Mouse (Mus musculus) stomach, embryonic 14.5 days (tissue): ENCODE results near the gene Siglecf. TPM values are rescaled to one million over a fixed set of nuclear protein-coding genes. Genes with fewer than 3 reads are reported as not detected.

Experiments
- ATAC-seq: fragments of 200-750 bp; cut with Nextera tagmentation; 2 replicates; pipeline ENCODE4 v1.8.0; 2017; ENCODE audit warnings: low read depth, moderate TSS enrichment; ENCODE audit not compliant: insufficient number of reproducible peaks, insufficient read depth, low FRiP score
- H3K27ac ChIP-seq: fragments of 300-500 bp; sonication (generic); 2 replicates; pipeline ENCODE4 v1.5.1; 2014; ENCODE audit warnings: mild to moderate bottlenecking, low read length, moderate library complexity, mixed read lengths
- H3K27me3 ChIP-seq: fragments of 300-500 bp; sonication (generic); 2 replicates; pipeline ENCODE4 v1.6.1; 2014; ENCODE audit warnings: low read length, control low read depth, mixed read lengths; ENCODE audit not compliant: control insufficient read depth, insufficient read depth
- H3K36me3 ChIP-seq: fragments of 300-500 bp; sonication (generic); 2 replicates; pipeline ENCODE4 v1.6.1; 2014; ENCODE audit warnings: mild to moderate bottlenecking, control low read depth, low read length, moderate library complexity, mixed read lengths; ENCODE audit not compliant: control insufficient read depth, insufficient read depth
- H3K4me1 ChIP-seq: fragments of 300-500 bp; sonication (generic); 2 replicates; pipeline ENCODE4 v1.6.1; 2014; ENCODE audit warnings: low read length, control low read depth, mixed read lengths; ENCODE audit not compliant: control insufficient read depth, insufficient read depth
- H3K4me2 ChIP-seq: fragments of 300-500 bp; sonication (generic); replicated peaks from 2 replicates; pipeline ENCODE4 v1.6.1; 2014; ENCODE audit warnings: low read depth, low read length, control low read depth
- H3K4me3 ChIP-seq: fragments of 300-500 bp; sonication (generic); 2 replicates; pipeline ENCODE4 v1.5.1; 2014; ENCODE audit warnings: low read depth, low read length, control low read depth
- H3K9ac ChIP-seq: fragments of 300-500 bp; sonication (generic); replicated peaks from 2 replicates; pipeline ENCODE4 v1.6.1; 2014; ENCODE audit warnings: low read depth, mild to moderate bottlenecking, control low read depth, low read length, moderate library complexity, mixed read lengths
- H3K9me3 ChIP-seq: fragments of 300-500 bp; sonication (generic); 2 replicates; pipeline ENCODE4 v1.6.1; 2016; ENCODE audit warnings: low read depth, low read length, control low read depth; ENCODE audit not compliant: control insufficient read depth
- WGBS: fragments of 180-500 bp; shearing (Covaris S2); extraction: QIAGEN DNeasy Blood & Tissue Kit; methylation state at CpG from one replicate; pipeline ENCODE4 v1.1.7; 2014; 5-methylcytosine and 5-hydroxymethylcytosine counted together
- polyA plus RNA-seq: library from polyadenylated mRNA; unstranded; fragments of >200 nt; fragmentation: Nextera tagmentation; extraction: Ambion mirVana; gene quantifications from 2 replicates; pipeline ENCODE4 v1.2.1, GENCODE M21; 2014

Siglecf gene
- polyA plus RNA-seq, 1 experiment from 2014 or later, result not detected

DNA sequence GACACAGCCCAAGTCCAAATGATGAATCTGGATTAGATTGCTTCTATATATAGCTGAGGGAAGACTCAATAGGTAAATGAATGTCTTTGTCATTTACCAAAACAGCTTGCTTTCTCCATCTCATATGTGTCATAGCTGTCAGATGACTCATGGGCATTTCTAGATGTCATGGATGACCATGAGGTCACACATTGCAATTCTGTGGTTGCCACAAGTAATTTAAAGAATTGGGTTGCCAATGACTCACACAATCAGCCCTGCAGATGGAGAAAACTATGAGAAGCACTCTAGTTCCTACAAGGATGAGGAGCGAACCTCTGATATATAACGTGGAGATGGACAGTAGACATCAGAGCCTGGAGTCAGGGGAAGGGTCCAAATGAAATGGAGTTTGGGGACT lies 48.4 kb downstream of the Siglecf start:
- Histone ChIP-seq H3K4me3 (no peak overlapping the region), H3K4me2 (no peak overlapping the region), H3K9ac (no peak overlapping the region), H3K36me3 (no peaks in the 10 kb centered on the region), H3K9me3 (no peaks in the 10 kb centered on the region), H3K27ac (no peak overlapping the region), H3K4me1 (no peaks in the 10 kb centered on the region), H3K27me3 (no peaks in the 10 kb centered on the region)
- WGBS, result 84% methylated on average over 2 of the region's 2 CpGs
- ATAC-seq, result no peak

DNA sequence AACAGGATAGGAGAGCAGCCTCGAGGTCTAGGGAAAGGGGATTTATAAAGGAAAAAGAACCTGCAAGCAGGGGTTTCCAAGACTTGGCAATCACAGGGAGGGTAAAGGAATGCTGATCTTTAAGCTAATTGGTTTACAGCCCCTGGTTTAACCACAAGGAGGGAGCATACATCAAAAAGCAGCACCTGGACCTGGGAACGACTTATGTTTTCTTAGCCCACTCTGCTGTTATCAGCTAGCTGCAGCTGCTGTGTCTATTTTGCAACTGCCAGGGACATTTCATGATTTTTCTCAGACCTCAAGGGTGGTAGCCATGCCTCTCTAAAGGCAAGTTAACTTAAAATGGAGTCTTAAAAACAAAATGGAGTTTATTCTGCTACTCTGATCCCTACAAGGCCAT lies 51.6 kb downstream of the Siglecf start:
- no peaks in the 10 kb centered on the region for H3K4me1 ChIP-seq
- no peaks in the 10 kb centered on the region for H3K27me3 ChIP-seq
- no peak overlapping the region for H3K4me2 ChIP-seq
- no peak for ATAC-seq
- no peaks in the 10 kb centered on the region for H3K9me3 ChIP-seq
- no peak overlapping the region for H3K4me3 ChIP-seq
- H3K36me3 ChIP-seq, result no peaks in the 10 kb centered on the region
- 23% methylated on average over 2 of the region's 2 CpGs for WGBS
- H3K9ac ChIP-seq, result no peak overlapping the region
- H3K27ac ChIP-seq, result no peak overlapping the region

DNA sequence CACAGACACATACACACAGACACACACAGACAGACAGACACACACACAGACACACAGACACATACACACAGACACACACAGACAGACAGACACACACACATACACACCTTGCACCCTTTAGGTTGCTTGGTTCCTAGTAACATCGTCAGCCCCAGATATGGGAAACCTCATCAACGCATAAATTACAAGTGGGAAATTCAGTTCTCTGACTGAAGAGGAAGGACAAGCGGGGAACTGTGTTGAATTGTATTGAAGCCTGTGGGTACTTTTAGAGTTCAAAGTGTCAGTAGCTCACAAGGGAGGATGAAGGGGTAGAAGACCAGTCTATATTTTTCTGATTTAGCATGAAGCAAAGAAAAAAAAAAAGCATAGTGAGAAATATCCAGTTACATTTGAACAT lies 56.4 kb downstream of the Siglecf start:
- Histone ChIP-seq H3K27me3 (no peaks in the 10 kb centered on the region), H3K4me2 (no peak overlapping the region), H3K9me3 (no peaks in the 10 kb centered on the region), H3K9ac (no peak overlapping the region), H3K4me1 (no peaks in the 10 kb centered on the region), H3K36me3 (no peaks in the 10 kb centered on the region), H3K4me3 (no peak overlapping the region), H3K27ac (no peak overlapping the region)
- no peak for ATAC-seq
- WGBS, result 87% methylated on average over 3 of the region's 3 CpGs

DNA sequence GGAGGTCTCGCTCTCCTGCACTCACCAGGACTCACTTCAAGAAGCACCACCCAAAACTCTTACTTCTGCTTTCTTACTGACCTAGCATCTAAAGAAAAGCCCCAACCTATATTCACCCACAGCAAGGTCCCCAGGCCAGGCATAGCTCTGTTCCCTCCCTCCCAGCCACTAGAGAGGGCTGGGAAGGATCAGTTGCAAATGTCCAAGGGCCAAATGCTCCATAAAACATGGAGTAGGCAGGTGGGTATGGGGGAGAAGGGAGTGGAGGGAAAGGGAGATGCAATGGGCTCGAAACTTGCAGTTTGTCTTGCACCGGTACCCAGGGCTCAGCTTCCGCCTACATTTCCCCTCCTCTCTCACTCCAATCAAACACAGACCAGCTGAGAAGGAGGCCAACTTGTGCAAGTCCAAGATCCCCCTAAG lies 57.0 kb downstream of the Siglecf start, which contains the start of gene Siglecg:
Siglecg (plus strand) TSS at position 74 of the 423 bp plus-strand sequence.
- ATAC-seq, result no peak
- Histone ChIP-seq H3K4me2 (no peak within 1 kb of the TSS), H3K4me3 (no peak within 1 kb of the TSS), H3K4me1 (no peaks in the 10 kb centered on the region), H3K36me3 (no peaks in the 10 kb centered on the region), H3K27me3 (no peaks in the 10 kb centered on the region), H3K9me3 (no peaks in the 10 kb centered on the region), H3K9ac (no peak within 1 kb of the TSS), H3K27ac (no peak within 1 kb of the TSS)
- 66% methylated on average over 4 of the region's 4 CpGs for WGBS

- Histone ChIP-seq H3K4me1 (no peaks in the 10 kb centered on the region), H3K9ac (no peak overlapping the region), H3K27me3 (no peaks in the 10 kb centered on the region), H3K4me3 (no peak overlapping the region), H3K27ac (no peak overlapping the region), H3K4me2 (no peak overlapping the region), H3K9me3 (no peaks in the 10 kb centered on the region), H3K36me3 (no peaks in the 10 kb centered on the region)
- WGBS, result 83% methylated on average over 3 of the region's 3 CpGs
- no peak for ATAC-seq
Measured at GRCm38 (mm10) chr7:43409084-43409483, 57.9 kb downstream of the Siglecf start.

Other genes starting within 250 kb of the Siglecf start
- not detected in 2 replicates for gene Zfp936, start 237.1 kb upstream of the Siglecf start, polyA plus RNA-seq
- 14.0 and 15.5 TPM in 2 replicates for gene Zfp715, start 38.0 kb upstream of the Siglecf start, polyA plus RNA-seq
- 0.15 and 0.19 TPM in 2 replicates for gene Siglecg, start 56.9 kb downstream of the Siglecf start, polyA plus RNA-seq
- not detected in 2 replicates for gene Lim2, start 76.3 kb downstream of the Siglecf start, polyA plus RNA-seq
- 0.39 and 1.4 TPM in 2 replicates for gene Nkg7, start 85.7 kb downstream of the Siglecf start, polyA plus RNA-seq
- not detected in 2 replicates for gene Cldnd2, start 89.4 kb downstream of the Siglecf start, polyA plus RNA-seq
- 290 and 313 TPM in 2 replicates for gene Etfb, start 92.7 kb downstream of the Siglecf start, polyA plus RNA-seq
- gene Gm45233, start 92.8 kb downstream of the Siglecf start, polyA plus RNA-seq, result 0.30 and 0.46 TPM in 2 replicates
- gene Vsig10l, start 111.8 kb downstream of the Siglecf start, polyA plus RNA-seq, result 3.0 and 6.1 TPM in 2 replicates
- gene Iglon5, start 138.7 kb downstream of the Siglecf start, polyA plus RNA-seq, result 0.75 and 0.91 TPM in 2 replicates
- gene 4931406B18Rik, start 154.6 kb downstream of the Siglecf start, polyA plus RNA-seq, result not detected in 2 replicates
- gene Cd33, start 193.1 kb downstream of the Siglecf start, polyA plus RNA-seq, result 1.9 and 4.3 TPM in 2 replicates
- 3.2 and 5.0 TPM in 2 replicates for gene Zfp658, start 210.9 kb downstream of the Siglecf start, polyA plus RNA-seq
- 14.7 and 14.8 TPM in 2 replicates for gene Zfp719, start 228.3 kb downstream of the Siglecf start, polyA plus RNA-seq